Mouse (Mus musculus) liver, adult 2 months (tissue): ENCODE data around the gene Ccpg1.

Experiments
- CTCF ChIP-seq: fragments of 200-500 bp; IDR thresholded peaks from 2 replicates; pipeline ENCODE4 v1.5.1; 2011; ENCODE audit warnings: low read depth, low read length, control low read depth
- POLR2A ChIP-seq: fragments of 200-500 bp; IDR thresholded peaks from 2 replicates; pipeline ENCODE4 v1.6.1; 2011; ENCODE audit warnings: low read length, control low read depth; ENCODE audit not compliant: insufficient read depth; ENCODE audit errors: extremely low read depth

DNA sequence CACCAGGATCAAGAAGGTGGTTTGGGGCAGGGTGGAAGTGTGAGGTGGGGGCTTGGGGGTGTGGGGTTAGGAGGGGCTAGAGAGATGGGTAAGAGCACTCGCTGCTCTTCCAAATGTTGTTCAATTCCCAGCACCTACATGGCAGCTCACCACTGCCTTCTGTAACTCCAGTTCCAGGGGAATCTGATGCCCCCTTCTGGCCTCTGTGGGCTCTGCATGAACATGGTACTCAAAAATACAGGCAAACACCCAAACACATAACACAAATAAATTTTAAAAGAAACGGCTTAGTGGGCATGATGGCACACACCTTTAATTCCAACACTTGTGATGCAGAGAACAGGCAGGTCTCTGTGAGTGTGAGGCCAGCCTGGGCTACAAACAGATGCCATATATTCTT is 30.5 kb upstream of the Ccpg1 start:
- TF ChIP-seq CTCF (peak; percentile 51), POLR2A (no peak)
